Mouse (Mus musculus): Measurements from ENCODE around the gene Stkld1.

DNA sequence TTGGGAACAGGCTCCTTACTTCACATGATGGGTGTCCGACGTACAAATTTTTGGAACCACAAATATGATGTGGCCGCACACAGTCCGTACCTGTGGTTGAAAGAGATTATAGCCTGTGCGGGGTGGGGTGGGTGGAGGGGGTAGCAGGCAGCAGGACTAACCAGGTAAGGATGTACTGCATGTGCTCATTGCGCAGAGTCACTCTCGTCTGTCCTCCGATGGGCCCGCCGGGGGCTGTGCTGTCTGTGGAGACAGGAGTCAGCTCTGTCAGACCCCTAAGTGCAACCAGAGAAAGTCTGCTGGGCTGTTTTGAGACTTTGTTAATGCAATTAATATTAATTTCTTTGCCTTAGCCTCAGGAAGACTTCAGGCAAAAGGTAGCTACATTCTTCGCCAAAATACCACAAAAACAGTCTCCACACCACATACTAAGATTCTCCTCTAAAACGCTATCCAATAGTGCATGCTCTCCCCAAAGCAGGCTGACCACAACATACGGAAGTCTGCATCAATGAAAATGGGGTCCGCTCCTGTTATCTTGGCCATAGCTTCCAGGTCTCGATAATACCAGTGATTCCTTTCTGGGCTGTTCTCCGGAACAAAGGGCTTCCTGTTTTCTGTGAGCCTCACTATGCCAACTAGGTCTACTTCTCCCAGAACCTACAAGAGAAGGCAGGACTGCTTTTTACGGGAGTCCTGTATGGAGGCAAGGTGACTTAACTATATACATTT, 20.3 kb upstream of the Stkld1 start:
- TF ChIP-seq CTCF (IDR thresholded peaks at IDR 0.05; ENCODE audit: control insufficient read depth, insufficient read depth, insufficient read length) (no peak), MAX (IDR thresholded peaks at IDR 0.05) (no peak), MYOG (IDR thresholded peaks at IDR 0.05; ENCODE audit: control insufficient read depth, extremely low read depth, insufficient read length) (no peak), MYOD1 (IDR thresholded peaks at IDR 0.05; ENCODE audit: control insufficient read depth, insufficient read length, low read depth) (no peak), USF1 (IDR thresholded peaks at IDR 0.05; ENCODE audit: low read depth) (no peak)
